Mouse (Mus musculus): ENCODE results near the gene Dlx4.

The Dlx4 gene

GRCm38 (mm10) chr11:95142258-95142657 lies 3.8 kb downstream of the Dlx4 start:
- DNase-seq: no peak

- DNase-seq: no peak
Observed at GRCm38 (mm10) chr11:95139871-95140270, 6.2 kb downstream of the Dlx4 start.

- no peak for DNase-seq
Observed at GRCm38 (mm10) chr11:95137281-95137680, 8.8 kb downstream of the Dlx4 start.

- no peak for DNase-seq
Observed at GRCm38 (mm10) chr11:95133321-95133720, 12.7 kb downstream of the Dlx4 start.

GRCm38 (mm10) chr11:95130668-95131252 lies 15.3 kb downstream of the Dlx4 start:
- DNase-seq: no peak

GRCm38 (mm10) chr11:95128359-95128758 lies 17.7 kb downstream of the Dlx4 start:
- no peak for DNase-seq

- DNase-seq: no peak
Observed at GRCm38 (mm10) chr11:95126272-95127245, 19.5 kb downstream of the Dlx4 start.

GRCm38 (mm10) chr11:95125366-95125948 lies 20.6 kb downstream of the Dlx4 start:
- no peak for DNase-seq

- no peak for DNase-seq
Observed at GRCm38 (mm10) chr11:95122100-95122489, 24.0 kb downstream of the Dlx4 start.

GRCm38 (mm10) chr11:95121161-95122099 lies 24.6 kb downstream of the Dlx4 start:
- DNase-seq: no peak

- DNase-seq: no peak
Observed at GRCm38 (mm10) chr11:95120633-95121020, 25.4 kb downstream of the Dlx4 start.

GRCm38 (mm10) chr11:95119990-95120632 lies 26.0 kb downstream of the Dlx4 start, which contains the start of gene Dlx3:
Gene Dlx3, plus strand, starts transcription at chr11:95120119.
- no peak for DNase-seq

- DNase-seq: peak; percentile 45
Observed at GRCm38 (mm10) chr11:95118505-95118904, 27.6 kb downstream of the Dlx4 start.

- DNase-seq: peak; percentile 58
Observed at GRCm38 (mm10) chr11:95117030-95117429, 29.0 kb downstream of the Dlx4 start.

GRCm38 (mm10) chr11:95110081-95110480 lies 36.0 kb downstream of the Dlx4 start:
- DNase-seq: no peak

GRCm38 (mm10) chr11:95109000-95109399 lies 37.1 kb downstream of the Dlx4 start:
- no peak for DNase-seq

GRCm38 (mm10) chr11:95106440-95107236 lies 39.4 kb downstream of the Dlx4 start:
- peak; percentile 54 for DNase-seq

GRCm38 (mm10) chr11:95105274-95105874 lies 40.7 kb downstream of the Dlx4 start:
- no peak for DNase-seq

- no peak for DNase-seq
Observed at GRCm38 (mm10) chr11:95104266-95104665, 41.8 kb downstream of the Dlx4 start.

GRCm38 (mm10) chr11:95102161-95102904 lies 43.7 kb downstream of the Dlx4 start:
- no peak for DNase-seq
